Mouse (Mus musculus) lung, adult 10 weeks (tissue): ENCODE results near the gene Ss18l2. TPM values are rescaled to one million over a fixed set of nuclear protein-coding genes. Genes with fewer than 3 reads are reported as not detected.

Experiments
- polyA plus RNA-seq: library from polyadenylated mRNA; stranded (reverse); fragments of 350-450 nt; fragmentation: Illumina TruSeq; extraction: RNeasy Lipid Tissue Mini Kit (QIAGEN cat#74804); gene quantifications from one replicate; pipeline ENCODE4 v1.2.3, GENCODE M21; 2014; ENCODE audit warnings: low read depth, low replicate concordance; ENCODE audit not compliant: insufficient read depth

Ss18l2 gene
- 55.8 TPM for polyA plus RNA-seq

DNA sequence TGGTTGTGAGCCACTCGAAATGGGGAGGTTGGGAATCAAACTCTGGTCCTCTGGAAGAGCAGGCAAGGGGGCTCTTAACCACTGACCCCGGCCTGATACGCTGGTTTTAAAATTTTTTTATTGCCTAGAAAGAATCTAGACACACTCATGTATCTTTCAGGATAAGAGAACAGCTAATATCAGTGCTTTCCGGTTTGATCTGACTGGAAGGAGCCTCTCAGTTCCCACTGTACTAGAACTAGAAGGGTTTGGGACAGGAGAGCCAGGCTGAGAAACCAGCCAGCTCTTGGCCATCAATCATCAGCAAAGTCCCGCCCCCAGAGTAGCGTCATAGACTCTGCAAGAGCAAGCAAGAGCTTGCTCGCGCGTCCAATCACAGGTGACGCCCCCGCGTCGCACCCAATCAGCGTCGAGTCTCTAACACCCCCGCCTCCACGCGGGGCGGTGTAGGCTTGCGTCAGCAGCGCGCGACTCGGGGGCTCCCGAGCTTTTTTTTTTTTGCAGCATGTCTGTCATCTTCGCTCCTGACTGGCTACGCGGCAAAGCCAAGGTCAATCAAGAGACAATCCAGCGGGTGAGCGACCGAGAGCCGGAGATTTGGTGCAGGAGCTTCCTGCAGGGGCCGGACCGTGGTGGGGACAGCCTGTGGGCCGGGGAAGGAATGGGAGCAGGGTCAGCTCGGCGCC, at the start of gene Ss18l2:
Ss18l2 (plus strand) TSS at position 432 of the 686 bp plus-strand sequence.

DNA sequence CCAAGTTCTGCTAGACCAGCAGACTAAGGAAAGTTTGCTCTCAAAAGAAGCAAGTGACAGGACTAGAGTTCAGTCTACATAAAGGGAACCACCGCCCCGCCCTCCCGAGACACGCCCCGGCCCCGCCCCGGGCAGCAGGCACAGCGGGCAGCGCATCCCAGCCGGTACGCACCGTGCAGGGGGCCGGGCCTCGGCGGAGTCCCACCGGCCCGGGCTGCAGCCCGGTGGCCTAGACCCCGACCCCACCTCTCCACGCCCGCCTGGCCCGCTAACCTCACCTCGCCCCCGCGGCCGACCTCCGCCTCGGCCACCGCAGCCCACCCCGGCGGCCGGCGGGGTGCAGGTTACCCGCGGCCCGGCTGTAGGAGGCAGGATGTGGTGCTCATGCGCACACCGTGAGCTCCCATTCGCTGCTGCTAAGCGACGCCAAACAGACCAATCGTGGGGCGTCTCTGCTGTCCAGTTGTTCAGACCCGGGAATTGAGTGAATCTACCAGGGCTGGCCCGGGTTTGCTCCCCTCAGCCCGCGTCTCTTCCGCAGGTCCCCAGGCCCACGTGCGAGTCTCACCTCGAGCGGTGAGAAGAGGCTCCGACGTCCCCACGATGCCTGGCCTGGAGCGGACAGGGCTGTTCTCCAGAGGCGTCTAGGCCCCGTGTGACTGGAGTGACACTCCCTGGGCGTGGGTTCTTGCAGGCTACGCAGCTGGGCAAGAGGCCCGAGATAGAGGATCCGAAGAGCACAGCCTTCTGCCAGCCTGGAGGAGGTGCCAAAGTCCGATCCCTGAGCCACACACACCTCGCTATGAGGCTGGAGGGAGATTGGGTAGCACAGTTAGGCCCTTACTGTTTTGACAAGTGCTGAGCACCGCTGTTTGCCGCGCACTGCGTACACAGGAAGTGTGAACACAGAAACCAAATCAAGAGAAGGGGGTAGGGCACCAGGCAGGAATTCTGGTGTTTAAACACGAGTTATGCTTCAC, 5.2 kb upstream of the Ss18l2 start, which contains the start of gene Sec22c:
Sec22c (minus strand) TSS at position 845 of the 980 bp plus-strand sequence.

GRCm38 (mm10) chr9:121718792-121719318, 8.7 kb downstream of the Ss18l2 start, which contains the start of gene Nktr:
Nktr (plus strand) TSS chr9:121719169.

DNA sequence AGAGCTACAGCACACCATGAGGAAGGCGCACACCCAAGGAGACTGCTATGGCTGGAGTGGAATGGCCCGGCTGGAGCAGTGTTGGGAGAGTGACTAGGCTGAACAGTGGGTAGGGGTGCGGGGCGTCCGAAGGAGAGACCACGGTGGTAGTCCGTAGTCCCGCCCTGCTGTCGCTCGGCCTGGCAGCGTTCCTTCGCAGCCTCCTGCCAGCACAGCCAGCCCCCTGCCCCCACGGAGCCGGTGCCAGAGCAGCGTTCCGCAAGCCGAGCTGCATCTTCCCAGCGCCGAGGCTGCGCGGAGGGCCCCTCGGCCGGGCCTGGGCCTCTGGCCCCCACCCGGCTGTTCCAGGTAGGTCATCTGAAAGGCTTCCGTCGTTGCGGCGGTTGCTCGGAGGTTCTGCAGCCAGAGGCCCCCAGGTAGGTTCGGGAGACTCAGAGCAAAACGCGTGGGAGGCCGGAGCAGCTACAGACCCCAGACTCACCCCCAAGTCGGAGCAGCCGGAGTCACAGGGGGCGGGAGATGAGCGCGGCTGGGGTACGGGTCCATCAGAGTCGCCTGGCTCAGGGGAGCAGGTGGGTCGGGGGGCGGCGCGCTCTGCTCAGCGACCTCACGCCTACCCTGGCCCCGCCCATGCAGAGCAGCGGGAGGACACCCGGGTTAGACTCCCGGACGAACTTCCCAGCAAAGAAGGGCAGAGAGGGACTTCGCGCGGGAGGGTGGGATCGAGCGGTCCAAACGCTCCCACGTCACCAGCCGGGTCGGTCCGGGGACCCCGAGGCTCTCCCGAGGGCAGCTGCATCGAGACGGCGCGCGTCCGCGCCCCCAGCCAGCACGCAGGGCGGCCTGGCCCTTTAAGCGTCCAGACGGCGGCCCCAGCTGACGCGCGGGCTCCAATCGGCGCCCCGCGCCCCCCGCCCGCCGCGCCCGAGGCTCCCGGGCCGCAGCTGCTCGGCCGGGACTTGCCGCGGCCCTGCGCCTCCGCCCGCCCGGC, 49.3 kb downstream of the Ss18l2 start, which contains the start of gene Zfp651:
Zfp651 (plus strand) TSS at position 240 of the 991 bp plus-strand sequence.

Other genes with a start within 250 kb of the Ss18l2 start
- gene Cck, start 214.6 kb upstream of the Ss18l2 start, polyA plus RNA-seq = not detected
- 0.93 TPM for gene Lyzl4, start 68.2 kb upstream of the Ss18l2 start, polyA plus RNA-seq
- gene Vipr1, start 67.6 kb upstream of the Ss18l2 start, polyA plus RNA-seq = 1.3 TPM
- gene Sec22c, start 4.8 kb upstream of the Ss18l2 start, polyA plus RNA-seq = 3.3 TPM
- gene Nktr, start 8.8 kb downstream of the Ss18l2 start, polyA plus RNA-seq = 14.5 TPM
- gene Zfp651, start 49.0 kb downstream of the Ss18l2 start, polyA plus RNA-seq = 14.6 TPM
- 0.19 TPM for gene Klhl40, start 67.3 kb downstream of the Ss18l2 start, polyA plus RNA-seq
- gene Hhatl, start 82.2 kb downstream of the Ss18l2 start, polyA plus RNA-seq = 2.0 TPM
- gene Ccdc13, start 129.1 kb downstream of the Ss18l2 start, polyA plus RNA-seq = 2.1 TPM
- 78.8 TPM for gene Higd1a, start 148.0 kb downstream of the Ss18l2 start, polyA plus RNA-seq
- gene Ackr2, start 188.0 kb downstream of the Ss18l2 start, polyA plus RNA-seq = 12.2 TPM
- gene Cyp8b1, start 206.0 kb downstream of the Ss18l2 start, polyA plus RNA-seq = 0.27 TPM
- gene Fam198a, start 240.7 kb downstream of the Ss18l2 start, polyA plus RNA-seq = 2.8 TPM